Mouse (Mus musculus) heart, postnatal 0 days (tissue): Measurements from ENCODE around the gene Kndc1.

Experiments used
- CTCF ChIP-seq: IDR thresholded peaks from 2 replicates; pipeline ENCODE4 v1.5.1; 2016; ENCODE audit warnings: antibody characterized with exemption, control low read depth, low read depth
- EP300 ChIP-seq: IDR thresholded peaks from 2 replicates; pipeline ENCODE4 v1.6.1; 2016; ENCODE audit warnings: antibody characterized with exemption, low read depth

DNA sequence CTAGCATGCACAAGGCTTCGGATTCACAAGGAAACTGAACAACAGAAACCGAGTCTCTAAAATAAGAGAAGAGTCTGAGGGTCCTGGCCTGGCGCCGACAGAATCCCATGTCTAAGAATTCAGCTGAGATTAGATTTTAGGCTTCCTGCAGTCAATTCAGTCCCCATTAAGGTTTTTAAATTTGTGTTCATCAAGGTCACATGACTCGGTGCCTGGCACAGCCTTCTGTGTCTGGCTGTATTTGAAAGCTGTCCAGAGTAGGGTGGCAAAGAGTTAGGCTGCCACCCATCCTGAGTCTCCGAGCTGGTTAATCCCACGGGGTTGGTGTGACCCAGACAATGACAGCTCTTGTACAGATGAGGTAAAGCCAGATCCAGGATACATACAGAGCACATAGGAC is 2.3 kb downstream of the Kndc1 start:
- TF ChIP-seq CTCF (no peak), EP300 (no peak)
